Mouse (Mus musculus): Measurements from ENCODE around the gene Slc41a3. TPM values are rescaled to one million over a fixed set of nuclear protein-coding genes. Genes with fewer than 3 reads are reported as not detected.

Gene Slc41a3
- 4.1 and 4.3 TPM in 2 replicates for polyA plus RNA-seq (2015; fragmentation: Nextera tagmentation; extraction: Ambion mirVana)

GRCm38 (mm10) chr6:90604533-90605297 lies at the start of gene Slc41a3:
TSS of gene Slc41a3 (plus strand) at chr6:90604725.
- H3K4me1 ChIP-seq (replicated peaks; ENCODE audit: control insufficient read depth, insufficient read depth), result no peaks in the 10 kb centered on the region
- H3K4me3 ChIP-seq (ENCODE audit: low read depth, low read length), result peak within 1 kb of the TSS; percentile 55
- peak within 1 kb of the TSS; percentile 80 for H3K27ac ChIP-seq (replicated peaks)
- TF ChIP-seq CTCF (IDR thresholded peaks at IDR 0.05; ENCODE audit: low read depth), result no peak
- TF ChIP-seq EP300 (optimal IDR thresholded peaks at IDR 0.05), result no peak
- 2% methylated on average over 49 of the region's 49 CpGs for WGBS
- DNase-seq (ENCODE audit: low spot score), result peak; percentile 94
- H3K4me2 ChIP-seq (replicated peaks; ENCODE audit: low read depth), result peak within 1 kb of the TSS; percentile 82
- H3K27me3 ChIP-seq (ENCODE audit: control insufficient read depth, insufficient read depth, low read length), result no peaks in the 10 kb centered on the region
- H3K36me3 ChIP-seq (ENCODE audit: control insufficient read depth, insufficient read depth, low read length), result no peaks in the 10 kb centered on the region
- peak; percentile 96 for ATAC-seq (ENCODE audit: low FRiP score, low TSS enrichment)
- peak within 1 kb of the TSS; percentile 62 for H3K9ac ChIP-seq (ENCODE audit: low read length)
- H3K9me3 ChIP-seq (ENCODE audit: control insufficient read depth, low read length), result no peaks in the 10 kb centered on the region

- WGBS, result 36% methylated on average over 2 of the region's 2 CpGs
- TF ChIP-seq EP300 (optimal IDR thresholded peaks at IDR 0.05) (no peak), CTCF (IDR thresholded peaks at IDR 0.05; ENCODE audit: low read depth) (no peak)
- Histone ChIP-seq H3K27ac (replicated peaks) (no peak overlapping the region), H3K9me3 (ENCODE audit: control insufficient read depth, low read length) (no peaks in the 10 kb centered on the region), H3K4me2 (replicated peaks; ENCODE audit: low read depth) (no peak overlapping the region), H3K4me1 (replicated peaks; ENCODE audit: control insufficient read depth, insufficient read depth) (no peaks in the 10 kb centered on the region), H3K4me3 (ENCODE audit: low read depth, low read length) (no peak overlapping the region), H3K9ac (ENCODE audit: low read length) (no peak overlapping the region), H3K27me3 (ENCODE audit: control insufficient read depth, insufficient read depth, low read length) (no peaks in the 10 kb centered on the region), H3K36me3 (ENCODE audit: control insufficient read depth, insufficient read depth, low read length) (no peaks in the 10 kb centered on the region)
- DNase-seq (ENCODE audit: low spot score) (no peak), ATAC-seq (ENCODE audit: low FRiP score, low TSS enrichment) (no peak)
These were observed 47.9 kb upstream of the Slc41a3 start for GRCm38 (mm10) chr6:90556534-90557058.

- TF ChIP-seq CTCF (IDR thresholded peaks at IDR 0.05; ENCODE audit: low read depth) (no peak), EP300 (optimal IDR thresholded peaks at IDR 0.05) (no peak)
- Histone ChIP-seq H3K4me1 (replicated peaks; ENCODE audit: control insufficient read depth, insufficient read depth) (no peaks in the 10 kb centered on the region), H3K9ac (ENCODE audit: low read length) (no peak overlapping the region), H3K27me3 (ENCODE audit: control insufficient read depth, insufficient read depth, low read length) (no peaks in the 10 kb centered on the region), H3K4me2 (replicated peaks; ENCODE audit: low read depth) (no peak overlapping the region), H3K9me3 (ENCODE audit: control insufficient read depth, low read length) (no peaks in the 10 kb centered on the region), H3K4me3 (ENCODE audit: low read depth, low read length) (no peak overlapping the region), H3K36me3 (ENCODE audit: control insufficient read depth, insufficient read depth, low read length) (no peaks in the 10 kb centered on the region), H3K27ac (replicated peaks) (no peak overlapping the region)
- 91% methylated on average over 7 of the region's 7 CpGs for WGBS
- ATAC-seq (ENCODE audit: low FRiP score, low TSS enrichment) (no peak), DNase-seq (ENCODE audit: low spot score) (no peak)
These were observed 47.4 kb upstream of the Slc41a3 start for GRCm38 (mm10) chr6:90557077-90557476.

- no peak overlapping the region for H3K27ac ChIP-seq (replicated peaks)
- H3K4me1 ChIP-seq (replicated peaks; ENCODE audit: control insufficient read depth, insufficient read depth), result no peaks in the 10 kb centered on the region
- TF ChIP-seq CTCF (IDR thresholded peaks at IDR 0.05; ENCODE audit: low read depth) (no peak), EP300 (optimal IDR thresholded peaks at IDR 0.05) (no peak)
- H3K27me3 ChIP-seq (ENCODE audit: control insufficient read depth, insufficient read depth, low read length), result no peaks in the 10 kb centered on the region
- no peak overlapping the region for H3K9ac ChIP-seq (ENCODE audit: low read length)
- no peak overlapping the region for H3K4me3 ChIP-seq (ENCODE audit: low read depth, low read length)
- H3K36me3 ChIP-seq (ENCODE audit: control insufficient read depth, insufficient read depth, low read length), result no peaks in the 10 kb centered on the region
- whole genome bisulfite sequencing, result 68% methylated on average over 6 of the region's 6 CpGs
- no peak for DNase-seq (ENCODE audit: low spot score)
- H3K4me2 ChIP-seq (replicated peaks; ENCODE audit: low read depth), result no peak overlapping the region
- ATAC-seq (ENCODE audit: low FRiP score, low TSS enrichment), result no peak
- no peaks in the 10 kb centered on the region for H3K9me3 ChIP-seq (ENCODE audit: control insufficient read depth, low read length)
These were observed 46.5 kb upstream of the Slc41a3 start for GRCm38 (mm10) chr6:90557829-90558693.

GRCm38 (mm10) chr6:90560390-90561058 lies 44.0 kb upstream of the Slc41a3 start:
- Histone ChIP-seq H3K4me2 (replicated peaks; ENCODE audit: low read depth) (no peak overlapping the region), H3K9ac (ENCODE audit: low read length) (no peak overlapping the region), H3K4me1 (replicated peaks; ENCODE audit: control insufficient read depth, insufficient read depth) (no peaks in the 10 kb centered on the region), H3K27me3 (ENCODE audit: control insufficient read depth, insufficient read depth, low read length) (no peaks in the 10 kb centered on the region), H3K27ac (replicated peaks) (no peak overlapping the region), H3K4me3 (ENCODE audit: low read depth, low read length) (no peak overlapping the region), H3K36me3 (ENCODE audit: control insufficient read depth, insufficient read depth, low read length) (no peaks in the 10 kb centered on the region), H3K9me3 (ENCODE audit: control insufficient read depth, low read length) (no peaks in the 10 kb centered on the region)
- WGBS, result 49% methylated on average over 3 of the region's 3 CpGs
- no peak for ATAC-seq (ENCODE audit: low FRiP score, low TSS enrichment)
- TF ChIP-seq CTCF (IDR thresholded peaks at IDR 0.05; ENCODE audit: low read depth) (no peak), EP300 (optimal IDR thresholded peaks at IDR 0.05) (no peak)
- DNase-seq (ENCODE audit: low spot score), result no peak

All from stomach, postnatal 0 days (tissue).